13 mouse cellular contexts compared by ENCODE assay signal in genomic region chr4:43060286-43060685, GRCm38 (mm10). TPM values are rescaled to one million over a fixed set of nuclear protein-coding genes. Genes with fewer than 3 reads are reported as not detected.
DNase-seq lines count a peak whose midpoint lies in the region; ATAC-seq and TF ChIP-seq lines count a peak whose summit lies in the region.
"Had no signal": no experiment of that assay in that cellular context is flagged by ENCODE, and none has a peak within 500 bp of the region (broad histone marks: within the 10 kb centered on the region; RNA-seq: fewer than 3 reads in every experiment).

No protein-coding gene starts in this region.

- no peak for TF ChIP-seq CTCF in brain, embryonic 14.5 days (IDR thresholded peaks at IDR 0.05; ENCODE audit: borderline replicate concordance, extremely low read depth, insufficient read depth, insufficient read length)
- TF ChIP-seq CTCF in hindbrain, postnatal 0 days (IDR thresholded peaks at IDR 0.05; ENCODE audit: low read depth), result peak; percentile 25

- no peak overlapping the region for H3K27ac ChIP-seq in embryonic facial prominence, embryonic 14.5 days (replicated peaks; ENCODE audit: low read depth, low read length)
- no peak overlapping the region for H3K27ac ChIP-seq in embryonic facial prominence, embryonic 10.5 days (replicated peaks)
- no peak overlapping the region for H3K27ac ChIP-seq in intestine, embryonic 14.5 days (ENCODE audit: low read depth)
- H3K27ac ChIP-seq in intestine, embryonic 15.5 days, result no peak overlapping the region
- H3K27ac ChIP-seq in hindbrain, postnatal 0 days, result no peak overlapping the region

- no peak overlapping the region for H3K4me3 ChIP-seq in embryonic facial prominence, embryonic 14.5 days (ENCODE audit: low read depth, low read length)
- no peak overlapping the region for H3K4me3 ChIP-seq in embryonic facial prominence, embryonic 10.5 days
- 0 out of 2 replicates have a peak overlapping the region, but pooled peaks have one; percentile 52 for H3K4me3 ChIP-seq in intestine, embryonic 14.5 days (ENCODE audit: low read depth, low read length)
- no peak overlapping the region for H3K4me3 ChIP-seq in intestine, embryonic 15.5 days (replicated peaks)
- H3K4me3 ChIP-seq in hindbrain, postnatal 0 days (ENCODE audit: low read length), result no peak overlapping the region

- H3K9me3 ChIP-seq in embryonic facial prominence, embryonic 14.5 days (ENCODE audit: control insufficient read depth, low read length), result no peaks in the 10 kb centered on the region
- H3K9me3 ChIP-seq in embryonic facial prominence, embryonic 10.5 days, result no peaks in the 10 kb centered on the region
- no peaks in the 10 kb centered on the region for H3K9me3 ChIP-seq in intestine, embryonic 14.5 days (ENCODE audit: control insufficient read depth, low read length)
- H3K9me3 ChIP-seq in intestine, embryonic 15.5 days, result no peaks in the 10 kb centered on the region
- no peaks in the 10 kb centered on the region for H3K9me3 ChIP-seq in hindbrain, postnatal 0 days (ENCODE audit: low read length)

- DNase-seq in embryonic facial prominence, embryonic 14.5 days (ENCODE audit: low spot score), result peak; percentile 61
- DNase-seq in embryonic facial prominence, embryonic 10.5 days (ENCODE audit: low spot score), result no peak
- DNase-seq in intestine, embryonic 14.5 days (ENCODE audit: low spot score), result no peak
- peak; percentile 56 for DNase-seq in brain, embryonic 14.5 days (ENCODE audit: low read depth)
- DNase-seq in hindbrain, postnatal 0 days (ENCODE audit: low spot score), result no peak
- DNase-seq in testis, postnatal 14 days (ENCODE audit: low spot score), result no peak
- DNase-seq: adrenal gland, postnatal 10 days; gastrocnemius, postnatal 10 days; lung, adult 2 months; thymus, adult 2 months had no signal

- H3K4me2 ChIP-seq in embryonic facial prominence, embryonic 14.5 days (ENCODE audit: low read depth, low read length), result no peak overlapping the region
- no peak overlapping the region; the same call in 1 of the 2 replicates for H3K4me2 ChIP-seq in intestine, embryonic 14.5 days (ENCODE audit: low read length)
- no peak overlapping the region for H3K4me2 ChIP-seq in intestine, embryonic 15.5 days (replicated peaks)
- peak overlapping the region; percentile 82; the same call in 1 of the 2 replicates for H3K4me2 ChIP-seq in hindbrain, postnatal 0 days (ENCODE audit: low read depth, low read length)

- no peak overlapping the region for H3K9ac ChIP-seq in embryonic facial prominence, embryonic 14.5 days (ENCODE audit: low read depth, low read length)
- no peak overlapping the region for H3K9ac ChIP-seq in intestine, embryonic 14.5 days (ENCODE audit: low read length)
- H3K9ac ChIP-seq in intestine, embryonic 15.5 days, result no peak overlapping the region
- H3K9ac ChIP-seq in hindbrain, postnatal 0 days (replicated peaks; ENCODE audit: low read length), result no peak overlapping the region

- no peak for TF ChIP-seq POLR2A in brain, embryonic 14.5 days (IDR thresholded peaks at IDR 0.05; ENCODE audit: borderline replicate concordance, extremely low read depth, insufficient read depth, insufficient read length, poor library complexity, severe bottlenecking)

- no peaks in the 10 kb centered on the region for H3K36me3 ChIP-seq in embryonic facial prominence, embryonic 14.5 days (ENCODE audit: control insufficient read depth, insufficient read depth, low read length)
- H3K36me3 ChIP-seq in embryonic facial prominence, embryonic 10.5 days (replicated peaks), result no peaks in the 10 kb centered on the region
- no peaks in the 10 kb centered on the region for H3K36me3 ChIP-seq in intestine, embryonic 14.5 days (ENCODE audit: control insufficient read depth, insufficient read depth, low read length)
- H3K36me3 ChIP-seq in intestine, embryonic 15.5 days, result no peaks in the 10 kb centered on the region
- no peaks in the 10 kb centered on the region for H3K36me3 ChIP-seq in hindbrain, postnatal 0 days (ENCODE audit: insufficient read depth, low read length)

- peaks cover 5% of the 10 kb centered on the region; the same call in 1 of the 2 replicates for H3K4me1 ChIP-seq in embryonic facial prominence, embryonic 14.5 days (ENCODE audit: control insufficient read depth, insufficient read depth, low read length)
- peaks cover 12% of the 10 kb centered on the region for H3K4me1 ChIP-seq in embryonic facial prominence, embryonic 10.5 days
- H3K4me1 ChIP-seq in intestine, embryonic 14.5 days (replicated peaks; ENCODE audit: control insufficient read depth, insufficient read depth, low read length), result 0 out of 2 replicates have a peak, but pooled peaks cover 3% of the 10 kb centered on the region
- no peaks in the 10 kb centered on the region for H3K4me1 ChIP-seq in intestine, embryonic 15.5 days (replicated peaks)
- H3K4me1 ChIP-seq in hindbrain, postnatal 0 days (ENCODE audit: insufficient read depth, low read length), result peaks cover 3% of the 10 kb centered on the region; the same call in 1 of the 2 replicates

- WGBS in embryonic facial prominence, embryonic 14.5 days, result 35% methylated on average over 3 of the region's 3 CpGs
- 63% methylated on average over 3 of the region's 3 CpGs for WGBS in embryonic facial prominence, embryonic 10.5 days
- WGBS in intestine, embryonic 14.5 days, result 61% methylated on average over 3 of the region's 3 CpGs
- 70% methylated on average over 3 of the region's 3 CpGs for WGBS in intestine, embryonic 15.5 days
- WGBS in hindbrain, postnatal 0 days, result 35% methylated on average over 3 of the region's 3 CpGs

- H3K27me3 ChIP-seq in embryonic facial prominence, embryonic 14.5 days (replicated peaks; ENCODE audit: control insufficient read depth, insufficient read depth, low read length), result peaks cover 23% of the 10 kb centered on the region
- peaks cover 44% of the 10 kb centered on the region for H3K27me3 ChIP-seq in embryonic facial prominence, embryonic 10.5 days (replicated peaks; ENCODE audit: low read depth, poor library complexity, severe bottlenecking)
- peaks cover 26% of the 10 kb centered on the region for H3K27me3 ChIP-seq in intestine, embryonic 14.5 days (replicated peaks; ENCODE audit: control insufficient read depth, insufficient read depth, low read length)
- H3K27me3 ChIP-seq in intestine, embryonic 15.5 days (replicated peaks), result 0 out of 2 replicates have a peak, but pooled peaks cover 4% of the 10 kb centered on the region
- H3K27me3 ChIP-seq in hindbrain, postnatal 0 days (ENCODE audit: insufficient read depth, low read length), result no peaks in the 10 kb centered on the region

- no peak for ATAC-seq in embryonic facial prominence, embryonic 14.5 days (ENCODE audit: low read depth)
- no peak for ATAC-seq in intestine, embryonic 14.5 days (replicated peaks; ENCODE audit: low FRiP score, low TSS enrichment, low read depth)
- no peak for ATAC-seq in intestine, embryonic 15.5 days
- no peak for ATAC-seq in hindbrain, postnatal 0 days
- no peak for ATAC-seq in erythroblast, adult 5-6 weeks (replicated peaks; ENCODE audit: low FRiP score, poor library complexity, severe bottlenecking)
- ATAC-seq: intestine, embryonic 16.5 days had no signal

RNA-seq across cellular contexts. Expression of gene Unc13b, which starts 1.5 kb away (rescaled TPM):
- polyA plus RNA-seq in embryonic facial prominence, embryonic 14.5 days (2014; fragmentation: Nextera tagmentation; extraction: Ambion mirVana), result 5.5 TPM in 2 replicates
- polyA plus RNA-seq in embryonic facial prominence, embryonic 10.5 days (2016; fragmentation: Nextera tagmentation; extraction: Ambion mirVana), result 4.8 and 6.6 TPM in 2 replicates
- 10.0 and 10.2 TPM in 2 replicates for polyA plus RNA-seq in intestine, embryonic 14.5 days (2014; fragmentation: Nextera tagmentation; extraction: Ambion mirVana)
- 6.0 and 6.1 TPM in 2 replicates for polyA plus RNA-seq in intestine, embryonic 15.5 days (2015; fragmentation: Nextera tagmentation; extraction: Ambion mirVana)
- 51.3 and 65.5 TPM in 2 replicates for polyA plus RNA-seq in brain, embryonic 14.5 days (2012; rRNA removed)
- total RNA-seq in hindbrain, postnatal 0 days (2014; rRNA removed), result 40.4 and 41.8 TPM in 2 replicates
- 6.6 TPM in 2 replicates for polyA plus RNA-seq in hindbrain, postnatal 0 days (2015; fragmentation: Nextera tagmentation; extraction: Ambion mirVana)
- not detected in 2 replicates for total RNA-seq in erythroblast, adult 5-6 weeks (2015; ENCODE audit: low replicate concordance)
- not detected in 2 replicates for total RNA-seq in erythroblast, adult 5-6 weeks (2017; ENCODE audit: low replicate concordance)

RNA-seq across cellular contexts. Expression of gene Fam214b, which starts 14.3 kb away (rescaled TPM):
- 9.5 TPM in 2 replicates for polyA plus RNA-seq in embryonic facial prominence, embryonic 14.5 days (2014; fragmentation: Nextera tagmentation; extraction: Ambion mirVana)
- 13.1 and 14.3 TPM in 2 replicates for polyA plus RNA-seq in embryonic facial prominence, embryonic 10.5 days (2016; fragmentation: Nextera tagmentation; extraction: Ambion mirVana)
- 5.1 and 7.1 TPM in 2 replicates for polyA plus RNA-seq in intestine, embryonic 14.5 days (2014; fragmentation: Nextera tagmentation; extraction: Ambion mirVana)
- 7.8 and 7.9 TPM in 2 replicates for polyA plus RNA-seq in intestine, embryonic 15.5 days (2015; fragmentation: Nextera tagmentation; extraction: Ambion mirVana)
- polyA plus RNA-seq in brain, embryonic 14.5 days (2012; rRNA removed), result 38.3 and 51.3 TPM in 2 replicates
- 36.0 and 54.9 TPM in 2 replicates for total RNA-seq in hindbrain, postnatal 0 days (2014; rRNA removed)
- 25.0 TPM in 2 replicates for polyA plus RNA-seq in hindbrain, postnatal 0 days (2015; fragmentation: Nextera tagmentation; extraction: Ambion mirVana)
- 177 and 182 TPM in 2 replicates for total RNA-seq in erythroblast, adult 5-6 weeks (2015; ENCODE audit: low replicate concordance)
- total RNA-seq in erythroblast, adult 5-6 weeks (2017; ENCODE audit: low replicate concordance), result 191 and 193 TPM in 2 replicates

RNA-seq across cellular contexts. Expression of gene Stoml2, which starts 28.8 kb away (rescaled TPM):
- polyA plus RNA-seq in embryonic facial prominence, embryonic 14.5 days (2014; fragmentation: Nextera tagmentation; extraction: Ambion mirVana), result 285 and 305 TPM in 2 replicates
- 467 and 485 TPM in 2 replicates for polyA plus RNA-seq in embryonic facial prominence, embryonic 10.5 days (2016; fragmentation: Nextera tagmentation; extraction: Ambion mirVana)
- polyA plus RNA-seq in intestine, embryonic 14.5 days (2014; fragmentation: Nextera tagmentation; extraction: Ambion mirVana), result 332 and 361 TPM in 2 replicates
- polyA plus RNA-seq in intestine, embryonic 15.5 days (2015; fragmentation: Nextera tagmentation; extraction: Ambion mirVana), result 318 and 334 TPM in 2 replicates
- polyA plus RNA-seq in brain, embryonic 14.5 days (2012; rRNA removed), result 106 and 168 TPM in 2 replicates
- 86.2 and 118 TPM in 2 replicates for total RNA-seq in hindbrain, postnatal 0 days (2014; rRNA removed)
- polyA plus RNA-seq in hindbrain, postnatal 0 days (2015; fragmentation: Nextera tagmentation; extraction: Ambion mirVana), result 256 and 272 TPM in 2 replicates
- total RNA-seq in erythroblast, adult 5-6 weeks (2015; ENCODE audit: low replicate concordance), result 38.6 and 40.1 TPM in 2 replicates
- total RNA-seq in erythroblast, adult 5-6 weeks (2017; ENCODE audit: low replicate concordance), result 53.4 and 59.0 TPM in 2 replicates

RNA-seq across cellular contexts. Expression of gene Pigo, which starts 34.7 kb away (rescaled TPM):
- 16.6 and 18.8 TPM in 2 replicates for polyA plus RNA-seq in embryonic facial prominence, embryonic 14.5 days (2014; fragmentation: Nextera tagmentation; extraction: Ambion mirVana)
- 25.8 and 27.3 TPM in 2 replicates for polyA plus RNA-seq in embryonic facial prominence, embryonic 10.5 days (2016; fragmentation: Nextera tagmentation; extraction: Ambion mirVana)
- polyA plus RNA-seq in intestine, embryonic 14.5 days (2014; fragmentation: Nextera tagmentation; extraction: Ambion mirVana), result 21.7 and 22.6 TPM in 2 replicates
- polyA plus RNA-seq in intestine, embryonic 15.5 days (2015; fragmentation: Nextera tagmentation; extraction: Ambion mirVana), result 22.9 and 28.2 TPM in 2 replicates
- polyA plus RNA-seq in brain, embryonic 14.5 days (2012; rRNA removed), result 34.1 and 34.9 TPM in 2 replicates
- total RNA-seq in hindbrain, postnatal 0 days (2014; rRNA removed), result 27.7 and 33.4 TPM in 2 replicates
- 20.8 and 22.1 TPM in 2 replicates for polyA plus RNA-seq in hindbrain, postnatal 0 days (2015; fragmentation: Nextera tagmentation; extraction: Ambion mirVana)
- total RNA-seq in erythroblast, adult 5-6 weeks (2015; ENCODE audit: low replicate concordance), result 4.8 and 24.2 TPM in 2 replicates
- total RNA-seq in erythroblast, adult 5-6 weeks (2017; ENCODE audit: low replicate concordance), result 8.8 and 10.2 TPM in 2 replicates

RNA-seq across cellular contexts. Expression of gene Fancg, which starts 50.0 kb away (rescaled TPM):
- polyA plus RNA-seq in embryonic facial prominence, embryonic 14.5 days (2014; fragmentation: Nextera tagmentation; extraction: Ambion mirVana), result 14.8 and 16.6 TPM in 2 replicates
- 25.3 and 26.0 TPM in 2 replicates for polyA plus RNA-seq in embryonic facial prominence, embryonic 10.5 days (2016; fragmentation: Nextera tagmentation; extraction: Ambion mirVana)
- polyA plus RNA-seq in intestine, embryonic 14.5 days (2014; fragmentation: Nextera tagmentation; extraction: Ambion mirVana), result 16.6 and 17.8 TPM in 2 replicates
- polyA plus RNA-seq in intestine, embryonic 15.5 days (2015; fragmentation: Nextera tagmentation; extraction: Ambion mirVana), result 15.0 and 15.2 TPM in 2 replicates
- polyA plus RNA-seq in brain, embryonic 14.5 days (2012; rRNA removed), result 26.9 and 44.7 TPM in 2 replicates
- total RNA-seq in hindbrain, postnatal 0 days (2014; rRNA removed), result 10.5 and 13.1 TPM in 2 replicates
- 14.2 and 14.5 TPM in 2 replicates for polyA plus RNA-seq in hindbrain, postnatal 0 days (2015; fragmentation: Nextera tagmentation; extraction: Ambion mirVana)
- total RNA-seq in erythroblast, adult 5-6 weeks (2015; ENCODE audit: low replicate concordance), result 1.7 and 8.6 TPM in 2 replicates
- total RNA-seq in erythroblast, adult 5-6 weeks (2017; ENCODE audit: low replicate concordance), result 11.8 and 17.6 TPM in 2 replicates

Comparison
In these comparisons a context has a peak if more than half of its experiments do, and no peak if none do; other contexts are left out.
1. DNase-seq: peak in embryonic facial prominence, embryonic 14.5 days (single experiment) and brain, embryonic 14.5 days (single experiment); none in embryonic facial prominence, embryonic 10.5 days (single experiment), intestine, embryonic 14.5 days (single experiment), hindbrain, postnatal 0 days (single experiment) and testis, postnatal 14 days (single experiment).